Mouse (Mus musculus): Measurements from ENCODE around the gene Dab1. TPM values are rescaled to one million over a fixed set of nuclear protein-coding genes. Genes with fewer than 3 reads are reported as not detected.
A peak's percentile ranks its signal among the peaks of the same experiment; 100 is the strongest.

Gene Dab1
- total and polyA plus RNA-seq, 2 experiments: 0.02 to 0.09 TPM

- H3K9ac ChIP-seq (ENCODE audit: low read depth, low read length): peak overlapping the region; percentile 26; the same call in 1 of the 2 replicates
- no peaks in the 10 kb centered on the region for H3K36me3 ChIP-seq (ENCODE audit: control insufficient read depth, insufficient read depth, low read length)
- peak overlapping the region; percentile 32 for H3K4me3 ChIP-seq (ENCODE audit: insufficient read depth, low read depth, low read length)
- H3K27ac ChIP-seq (replicated peaks; ENCODE audit: insufficient read depth, low read depth, low read length): no peak overlapping the region
- peak; percentile 78 for TF ChIP-seq CTCF (IDR thresholded peaks at IDR 0.05; ENCODE audit: low read depth, low read length)
- no peak for TF ChIP-seq POLR2A (IDR thresholded peaks at IDR 0.05; ENCODE audit: extremely low read depth, insufficient read depth, low read length)
- H3K4me1 ChIP-seq (ENCODE audit: control insufficient read depth, insufficient read depth, low read length): no peaks in the 10 kb centered on the region; the same call in 1 of the 2 replicates
- no peaks in the 10 kb centered on the region for H3K79me2 ChIP-seq (ENCODE audit: control insufficient read depth, insufficient read depth, low read length)
- peak; percentile 81 for DNase-seq (ENCODE audit: extremely low read depth, low read depth, low spot score)
- no peaks in the 10 kb centered on the region for H3K27me3 ChIP-seq (ENCODE audit: control insufficient read depth, insufficient read depth, low read length)
- WGBS: 2% methylated on average over 9 of the region's 10 CpGs
Measured at GRCm38 (mm10) chr4:104514568-104515000, 895.4 kb downstream of the Dab1 start.

- no peak for TF ChIP-seq POLR2A (IDR thresholded peaks at IDR 0.05; ENCODE audit: extremely low read depth, insufficient read depth, low read length)
- TF ChIP-seq CTCF (IDR thresholded peaks at IDR 0.05; ENCODE audit: low read depth, low read length): no peak
- H3K4me3 ChIP-seq (ENCODE audit: insufficient read depth, low read depth, low read length): no peak overlapping the region
- 67% methylated on average over 5 of the region's 5 CpGs for WGBS
Measured at GRCm38 (mm10) chr4:104515681-104516080, 896.5 kb downstream of the Dab1 start.

GRCm38 (mm10) chr4:104522324-104522723 lies 903.2 kb downstream of the Dab1 start:
- no peak for DNase-seq (ENCODE audit: extremely low read depth, low read depth, low spot score)
- TF ChIP-seq CTCF (IDR thresholded peaks at IDR 0.05; ENCODE audit: low read depth, low read length) (no peak), POLR2A (IDR thresholded peaks at IDR 0.05; ENCODE audit: extremely low read depth, insufficient read depth, low read length) (no peak)
- Histone ChIP-seq H3K79me2 (ENCODE audit: control insufficient read depth, insufficient read depth, low read length) (no peaks in the 10 kb centered on the region), H3K27me3 (ENCODE audit: control insufficient read depth, insufficient read depth, low read length) (no peaks in the 10 kb centered on the region), H3K27ac (replicated peaks; ENCODE audit: insufficient read depth, low read depth, low read length) (no peak overlapping the region), H3K4me1 (ENCODE audit: control insufficient read depth, insufficient read depth, low read length) (no peaks in the 10 kb centered on the region; the same call in 1 of the 2 replicates), H3K36me3 (ENCODE audit: control insufficient read depth, insufficient read depth, low read length) (no peaks in the 10 kb centered on the region), H3K9ac (ENCODE audit: low read depth, low read length) (no peak overlapping the region), H3K4me3 (ENCODE audit: insufficient read depth, low read depth, low read length) (no peak overlapping the region)
- WGBS: 58% methylated on average over 8 of the region's 8 CpGs

More at GRCm38 (mm10) chr4:104515681-104516080, 896.5 kb downstream of the Dab1 start:
- Histone ChIP-seq H3K9ac (ENCODE audit: low read depth, low read length) (no peak overlapping the region), H3K27ac (replicated peaks; ENCODE audit: insufficient read depth, low read depth, low read length) (no peak overlapping the region), H3K4me1 (ENCODE audit: control insufficient read depth, insufficient read depth, low read length) (no peaks in the 10 kb centered on the region; the same call in 1 of the 2 replicates), H3K36me3 (ENCODE audit: control insufficient read depth, insufficient read depth, low read length) (no peaks in the 10 kb centered on the region), H3K79me2 (ENCODE audit: control insufficient read depth, insufficient read depth, low read length) (no peaks in the 10 kb centered on the region), H3K27me3 (ENCODE audit: control insufficient read depth, insufficient read depth, low read length) (no peaks in the 10 kb centered on the region)
- DNase-seq (ENCODE audit: extremely low read depth, low read depth, low spot score): no peak

- no peak for TF ChIP-seq CTCF (IDR thresholded peaks at IDR 0.05; ENCODE audit: low read depth, low read length)
- TF ChIP-seq POLR2A (IDR thresholded peaks at IDR 0.05; ENCODE audit: extremely low read depth, insufficient read depth, low read length): no peak
- Histone ChIP-seq H3K4me1 (ENCODE audit: control insufficient read depth, insufficient read depth, low read length) (no peaks in the 10 kb centered on the region; the same call in 1 of the 2 replicates), H3K79me2 (ENCODE audit: control insufficient read depth, insufficient read depth, low read length) (no peaks in the 10 kb centered on the region), H3K4me3 (ENCODE audit: insufficient read depth, low read depth, low read length) (no peak overlapping the region), H3K9ac (ENCODE audit: low read depth, low read length) (no peak overlapping the region), H3K36me3 (ENCODE audit: control insufficient read depth, insufficient read depth, low read length) (no peaks in the 10 kb centered on the region), H3K27me3 (ENCODE audit: control insufficient read depth, insufficient read depth, low read length) (no peaks in the 10 kb centered on the region), H3K27ac (replicated peaks; ENCODE audit: insufficient read depth, low read depth, low read length) (no peak overlapping the region)
- DNase-seq (ENCODE audit: extremely low read depth, low read depth, low spot score): no peak
- WGBS: 90% methylated on average over 7 of the region's 7 CpGs
Measured at GRCm38 (mm10) chr4:104523776-104524175, 904.6 kb downstream of the Dab1 start.

GRCm38 (mm10) chr4:104529905-104530646 lies 910.9 kb downstream of the Dab1 start:
- 27% methylated on average over 4 of the region's 4 CpGs for WGBS
- H3K9ac ChIP-seq (ENCODE audit: low read depth, low read length): no peak overlapping the region

GRCm38 (mm10) chr4:104532846-104533245 lies 913.7 kb downstream of the Dab1 start:
- 91% methylated on average over 4 of the region's 4 CpGs for WGBS
- no peaks in the 10 kb centered on the region for H3K27me3 ChIP-seq (ENCODE audit: control insufficient read depth, insufficient read depth, low read length)
- H3K79me2 ChIP-seq (ENCODE audit: control insufficient read depth, insufficient read depth, low read length): no peaks in the 10 kb centered on the region
- H3K4me1 ChIP-seq (ENCODE audit: control insufficient read depth, insufficient read depth, low read length): peaks cover 14% of the 10 kb centered on the region
- TF ChIP-seq CTCF (IDR thresholded peaks at IDR 0.05; ENCODE audit: low read depth, low read length) (no peak), POLR2A (IDR thresholded peaks at IDR 0.05; ENCODE audit: extremely low read depth, insufficient read depth, low read length) (no peak)
- no peak for DNase-seq (ENCODE audit: extremely low read depth, low read depth, low spot score)
- no peak overlapping the region for H3K4me3 ChIP-seq (ENCODE audit: insufficient read depth, low read depth, low read length)
- H3K9ac ChIP-seq (ENCODE audit: low read depth, low read length): no peak overlapping the region
- no peaks in the 10 kb centered on the region for H3K36me3 ChIP-seq (ENCODE audit: control insufficient read depth, insufficient read depth, low read length)
- no peak overlapping the region for H3K27ac ChIP-seq (replicated peaks; ENCODE audit: insufficient read depth, low read depth, low read length)

More at GRCm38 (mm10) chr4:104529905-104530646, 910.9 kb downstream of the Dab1 start:
- 0 out of 2 replicates have a peak overlapping the region, but pooled peaks have one; percentile 38 for H3K27ac ChIP-seq (replicated peaks; ENCODE audit: insufficient read depth, low read depth, low read length)
- H3K4me1 ChIP-seq (ENCODE audit: control insufficient read depth, insufficient read depth, low read length): peaks cover 14% of the 10 kb centered on the region
- TF ChIP-seq CTCF (IDR thresholded peaks at IDR 0.05; ENCODE audit: low read depth, low read length): no peak
- TF ChIP-seq POLR2A (IDR thresholded peaks at IDR 0.05; ENCODE audit: extremely low read depth, insufficient read depth, low read length): no peak
- no peaks in the 10 kb centered on the region for H3K36me3 ChIP-seq (ENCODE audit: control insufficient read depth, insufficient read depth, low read length)
- H3K79me2 ChIP-seq (ENCODE audit: control insufficient read depth, insufficient read depth, low read length): no peaks in the 10 kb centered on the region
- peak; percentile 82 for DNase-seq (ENCODE audit: extremely low read depth, low read depth, low spot score)
- H3K4me3 ChIP-seq (ENCODE audit: insufficient read depth, low read depth, low read length): no peak overlapping the region
- no peaks in the 10 kb centered on the region for H3K27me3 ChIP-seq (ENCODE audit: control insufficient read depth, insufficient read depth, low read length)
